Mouse (Mus musculus): ENCODE measurements around the gene Pspc1. TPM values are rescaled to one million over a fixed set of nuclear protein-coding genes. Genes with fewer than 3 reads are reported as not detected.

The Pspc1 gene
- total RNA-seq, 2 experiments from 2014 or later: 8.2 to 9.7 TPM

DNA sequence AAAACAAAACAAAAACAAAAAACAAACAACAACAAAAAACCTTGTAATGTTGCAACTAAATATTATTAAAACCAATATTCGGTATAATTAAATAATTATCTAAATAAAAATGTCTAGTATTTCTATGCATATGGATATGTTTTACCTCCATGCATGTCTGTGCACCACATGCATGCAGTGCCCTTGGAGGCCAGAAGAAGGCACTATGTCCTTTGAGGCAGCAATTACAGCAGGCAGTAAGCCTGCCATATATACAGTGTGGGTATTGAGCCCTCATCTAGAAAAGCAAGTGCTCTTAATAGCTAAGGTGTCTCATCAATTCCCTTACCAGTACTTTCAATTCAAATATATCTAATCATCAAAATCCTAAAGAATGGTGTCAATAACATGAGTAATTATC lies 37.9 kb downstream of the Pspc1 start:
- no peak for DNase-seq
- intact Hi-C loops (cut with DNase I; ENCODE audit: low total_unique reads): no loop called here

DNA sequence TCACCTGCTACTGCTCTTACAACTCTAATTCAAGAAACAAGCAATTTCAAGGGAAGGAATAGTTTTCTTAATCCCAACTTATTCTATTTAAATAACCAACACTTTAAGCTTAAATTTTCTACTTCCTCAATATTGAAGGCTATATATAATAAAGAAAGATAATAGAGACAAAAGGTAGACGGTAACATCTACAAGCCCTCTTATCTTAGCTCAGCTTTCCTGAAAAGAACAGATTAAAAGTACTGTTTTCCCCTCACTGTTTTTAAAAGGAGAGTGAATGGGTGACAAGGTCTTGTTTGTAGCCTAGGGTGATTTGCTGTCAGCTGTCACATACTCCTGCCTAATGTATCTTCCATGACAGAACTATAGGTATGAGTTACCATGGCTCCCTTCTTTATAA lies 51.6 kb downstream of the Pspc1 start:
- DNase-seq: no peak
- intact Hi-C loops (cut with DNase I; ENCODE audit: low total_unique reads): no loop called here

DNA sequence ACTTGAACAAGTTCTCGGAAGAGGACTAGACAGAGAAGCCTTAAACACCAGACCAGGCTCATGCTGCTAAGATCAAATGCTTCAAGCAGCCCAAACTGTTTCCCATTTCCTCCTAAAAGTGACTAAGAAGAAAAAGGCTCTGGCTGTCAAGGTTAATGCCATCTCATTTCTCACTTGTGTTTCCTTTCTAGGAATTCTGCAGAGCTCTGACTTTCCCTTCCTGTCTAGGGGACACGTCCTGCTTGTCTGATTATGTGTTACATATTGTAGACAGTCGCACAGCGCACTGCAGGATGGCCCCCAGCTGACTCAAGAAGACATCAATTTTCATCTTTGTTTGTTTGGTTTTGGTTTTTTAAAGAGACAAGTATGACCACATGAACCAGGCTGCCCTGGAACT lies 72.4 kb downstream of the Pspc1 start:
- DNase-seq: no peak
- intact Hi-C loops (cut with DNase I; ENCODE audit: low total_unique reads): no loop called here

DNA sequence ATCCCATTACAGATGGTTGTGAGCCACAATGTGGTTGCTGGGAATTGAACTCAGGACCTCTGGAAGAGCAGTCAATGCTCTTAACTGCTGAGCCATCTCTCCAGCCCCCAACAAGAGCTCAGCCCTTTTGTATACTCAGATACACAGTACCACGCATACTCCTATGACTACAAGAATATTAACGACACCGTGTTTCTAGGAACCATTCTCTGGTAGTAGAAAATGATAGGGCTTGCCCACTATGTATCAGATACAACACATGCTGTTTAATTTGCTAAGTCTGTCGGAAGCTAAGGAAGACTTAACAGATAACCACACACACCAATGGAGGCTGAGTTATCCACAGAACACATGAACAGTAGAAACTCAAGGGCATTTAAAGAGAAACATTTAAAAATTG lies 75.5 kb downstream of the Pspc1 start:
- no peak for DNase-seq
- intact Hi-C loops (cut with DNase I; ENCODE audit: low total_unique reads): no loop called here

DNA sequence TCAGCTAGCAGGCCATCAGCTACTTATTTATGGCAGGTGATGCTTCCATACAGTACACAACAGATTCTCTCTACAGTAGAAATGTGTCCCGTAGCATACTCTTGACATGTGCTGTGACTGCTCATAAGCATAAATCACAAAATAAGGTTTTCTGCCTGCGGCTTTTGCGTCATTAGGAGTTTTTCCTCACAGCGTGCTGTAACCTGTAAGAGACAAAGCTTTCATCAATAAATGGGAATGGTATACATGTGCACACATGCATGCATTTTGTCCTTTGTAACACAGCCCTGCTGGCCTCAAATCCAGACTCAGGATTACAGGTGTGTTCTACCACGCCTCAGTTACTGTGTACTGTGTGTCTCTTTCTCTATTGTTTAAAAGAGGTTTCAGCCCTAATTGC lies 80.3 kb downstream of the Pspc1 start:
- intact Hi-C loops (cut with DNase I; ENCODE audit: low total_unique reads): loop anchor here (10.0 kb wide), 1 partner anchor 97 kb away; no protein-coding TSS in a partner anchor
- DNase-seq: no peak

DNA sequence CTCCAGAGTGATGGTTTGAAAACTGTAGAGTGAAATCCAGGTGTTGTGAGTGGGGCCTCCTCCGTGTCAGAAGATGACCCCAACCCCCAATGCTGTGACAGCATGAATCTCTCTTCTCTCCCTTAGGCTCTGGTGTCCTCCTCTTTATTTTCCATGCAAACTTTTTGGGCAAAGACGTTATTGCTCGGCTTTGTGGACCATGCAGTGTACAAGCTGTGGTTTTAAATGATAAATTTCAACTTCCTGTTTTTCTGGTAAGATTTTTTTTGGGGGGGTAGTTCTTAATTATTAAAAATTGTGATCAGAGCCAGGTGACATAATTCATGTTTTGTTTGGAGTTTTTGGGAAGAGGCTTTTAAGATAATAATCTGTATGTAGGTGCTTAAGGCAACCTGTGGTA lies 82.6 kb downstream of the Pspc1 start:
- no peak for DNase-seq
- intact Hi-C loops (cut with DNase I; ENCODE audit: low total_unique reads): loop anchor here (10.0 kb wide), 1 partner anchor 99 kb away; no protein-coding TSS in a partner anchor

DNA sequence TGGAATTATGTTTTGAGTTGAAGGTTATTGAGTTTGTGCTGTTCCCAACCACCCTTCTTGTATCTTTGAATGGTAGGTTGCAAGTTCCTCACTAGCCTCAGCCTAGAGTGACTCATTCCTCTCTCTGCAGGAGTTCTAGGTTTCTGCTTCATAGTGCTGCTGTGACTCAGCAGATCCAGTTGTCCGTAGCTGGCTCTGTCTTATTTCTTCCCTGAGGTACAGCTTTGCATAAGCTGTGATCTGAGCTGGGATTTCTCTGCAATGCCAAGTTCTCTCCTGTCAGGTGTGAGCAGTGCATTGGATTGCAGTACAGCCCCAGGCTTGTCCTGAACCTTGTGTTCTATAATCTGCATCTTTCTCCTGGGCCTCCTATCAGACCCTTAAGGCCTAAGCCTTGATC lies 88.3 kb downstream of the Pspc1 start:
- intact Hi-C loops (cut with DNase I; ENCODE audit: low total_unique reads): loop anchor here (10.0 kb wide), 1 partner anchor 105 kb away; no protein-coding TSS in a partner anchor

DNA sequence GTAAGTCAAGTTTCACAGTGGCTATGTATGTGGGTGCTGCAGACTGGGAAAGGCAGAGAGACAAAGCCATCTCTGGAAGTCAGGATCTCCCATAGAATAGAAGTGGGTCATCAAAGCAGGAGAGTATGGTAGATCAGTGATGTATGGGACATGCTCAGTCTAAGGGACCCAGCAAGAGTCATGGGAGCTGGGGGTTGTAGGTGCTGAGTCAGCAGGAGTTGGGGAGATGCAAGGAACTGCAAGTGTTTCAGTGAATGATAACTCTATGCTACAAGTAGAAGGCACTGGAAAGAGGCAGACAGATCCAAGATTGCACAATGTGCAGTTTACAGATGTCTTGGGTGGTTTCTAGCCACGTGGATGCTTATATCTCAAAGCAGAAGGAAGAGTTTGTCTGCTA lies 89.0 kb downstream of the Pspc1 start:
- intact Hi-C loops (cut with DNase I; ENCODE audit: low total_unique reads): no loop called here
- no peak for DNase-seq

More for the DNA sequence above, 88.3 kb downstream of the Pspc1 start:
- no peak for DNase-seq

DNA sequence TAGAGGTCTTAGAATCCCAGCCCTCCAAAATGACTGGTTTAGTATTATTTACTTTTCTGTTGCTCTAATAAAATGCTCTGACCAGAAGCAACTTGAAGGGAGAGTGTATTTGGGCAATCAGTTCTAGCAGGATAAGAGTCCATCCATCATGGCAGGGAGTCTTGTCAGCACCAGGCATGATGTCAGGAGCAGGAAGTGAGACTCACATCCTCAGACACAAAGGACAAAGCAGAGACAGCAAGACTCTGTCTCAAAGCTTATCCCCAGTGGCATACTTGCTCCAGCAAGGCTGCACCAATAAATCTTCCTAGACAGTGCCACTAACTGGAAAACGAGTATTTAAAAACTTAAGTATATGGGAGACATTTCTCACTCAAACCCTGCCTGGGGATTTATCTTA lies 92.7 kb downstream of the Pspc1 start:
- no peak for DNase-seq
- intact Hi-C loops (cut with DNase I; ENCODE audit: low total_unique reads): no loop called here

Other genes starting within 250 kb of the Pspc1 start
- 1 to 10 TPM; 1.9 to 3.1 TPM for gene Cenpj, start 202.9 kb downstream of the Pspc1 start, total RNA-seq (2021)
- 10 to 100 TPM in 1 of 2 experiments, 1 to 10 TPM in 1; 9.5 to 10.5 TPM for gene Parp4, start 202.7 kb downstream of the Pspc1 start, total RNA-seq (2021)
- 10 to 100 TPM; 16.4 to 18.2 TPM for gene Mphosph8, start 110.1 kb downstream of the Pspc1 start, total RNA-seq (2021)
- 10 to 100 TPM; 14.9 to 18.2 TPM for gene Zmym5, start 33.4 kb upstream of the Pspc1 start, total RNA-seq (2021)
- gene Zmym2, start 108.3 kb upstream of the Pspc1 start, total RNA-seq (2021): 10 to 100 TPM; 26.2 to 29.5 TPM